Comparison of ENCODE assay signal across 10 mouse cellular contexts in the genomic region with DNA sequence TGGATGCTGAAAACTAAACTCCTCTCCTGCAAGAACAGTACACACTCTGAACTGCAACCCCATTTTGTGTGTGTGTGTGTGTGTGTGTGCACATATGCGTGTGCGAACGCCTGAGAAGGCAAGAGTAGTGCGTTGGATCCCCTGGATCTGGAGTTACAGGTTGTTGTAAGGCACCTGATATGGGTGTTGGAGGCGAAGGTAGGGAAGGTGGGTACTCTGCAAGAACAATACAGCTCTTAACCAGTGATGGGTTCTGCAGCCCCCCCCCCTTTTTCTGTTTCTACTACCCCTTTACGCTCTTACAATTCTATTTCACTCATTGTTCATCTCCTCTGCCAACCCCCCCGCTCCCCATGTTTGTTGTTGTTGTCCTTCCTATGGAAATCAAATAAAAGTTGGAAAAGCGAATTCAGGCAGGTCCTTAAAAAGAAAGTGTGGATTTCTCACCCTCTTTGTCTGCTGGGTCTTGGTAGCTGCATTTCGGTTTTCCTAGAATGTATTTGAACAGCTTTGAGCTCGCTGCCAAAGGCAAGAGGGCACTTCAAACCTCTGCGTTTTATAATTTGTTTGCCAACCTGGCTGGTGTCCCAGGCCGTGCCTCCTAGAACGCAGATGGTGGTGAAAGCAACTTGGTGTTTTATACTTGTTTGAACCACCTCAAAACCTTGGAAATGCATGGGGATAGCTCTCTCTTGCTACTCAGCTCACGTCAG. TPM values are rescaled to one million over a fixed set of nuclear protein-coding genes. Genes with fewer than 3 reads are reported as not detected.
DNase-seq lines count a peak whose midpoint lies in the region; ATAC-seq and TF ChIP-seq lines count a peak whose summit lies in the region.
"Had no signal": no experiment of that assay in that cellular context is flagged by ENCODE, and none has a peak within 500 bp of the region (broad histone marks: within the 10 kb centered on the region; RNA-seq: fewer than 3 reads in every experiment).

No protein-coding gene starts in this region.

- no peak overlapping the region for H3K9ac ChIP-seq in heart, embryonic 12.5 days

- no peaks in the 10 kb centered on the region for H3K36me3 ChIP-seq in heart, embryonic 12.5 days

- no peak for TF ChIP-seq CTCF in lung, adult 2 months (IDR thresholded peaks at IDR 0.05; ENCODE audit: insufficient read depth, low read length)
- no peak for TF ChIP-seq CTCF in gastrocnemius, adult 2 months (IDR thresholded peaks at IDR 0.05)

- DNase-seq in heart, postnatal 36 days: peak; percentile 8 to 9
- peak; percentile 22 for DNase-seq in urinary bladder, postnatal 14 days (ENCODE audit: low spot score)
- no peak for DNase-seq in urinary bladder, adult 2 months (ENCODE audit: low spot score)
- DNase-seq in lung, adult 2 months: peak; percentile 76
- no peak for DNase-seq in gastrocnemius, adult 2 months
- no peak for DNase-seq in spleen, adult 12 weeks (ENCODE audit: low spot score)
- DNase-seq: liver had no signal

- TF ChIP-seq POLR2A in lung, adult 2 months (IDR thresholded peaks at IDR 0.05; ENCODE audit: borderline replicate concordance, extremely low read depth, low read depth, low read length): no peak

- 89% methylated on average over 14 of the region's 14 CpGs for WGBS in heart, embryonic 12.5 days
- 70% methylated on average over 14 of the region's 14 CpGs for WGBS in lung, adult 2 months

- ATAC-seq in heart, embryonic 12.5 days (ENCODE audit: insufficient number of reproducible peaks, low FRiP score): no peak

- H3K27ac ChIP-seq in heart, embryonic 12.5 days (ENCODE audit: poor library complexity, severe bottlenecking): no peak overlapping the region
- no peak overlapping the region for H3K27ac ChIP-seq in gastrocnemius, adult 2 months
- H3K27ac ChIP-seq: kidney, postnatal 0 days had no signal

- H3K4me1 ChIP-seq in heart, embryonic 12.5 days (replicated peaks): peaks cover 12% of the 10 kb centered on the region
- H3K4me1 ChIP-seq in lung, adult 2 months (ENCODE audit: control insufficient read depth, insufficient read depth, low read length): 0 out of 2 replicates have a peak, but pooled peaks cover 2% of the 10 kb centered on the region

- H3K4me3 ChIP-seq in heart, embryonic 12.5 days: no peak overlapping the region
- no peak overlapping the region for H3K4me3 ChIP-seq in lung, adult 2 months (replicated peaks; ENCODE audit: extremely low read depth, low read depth, low read length)
- H3K4me3 ChIP-seq in gastrocnemius, adult 2 months: no peak overlapping the region
- H3K4me3 ChIP-seq: myocyte had no signal

- H3K9me3 ChIP-seq in heart, embryonic 12.5 days (replicated peaks): no peaks in the 10 kb centered on the region

- no peaks in the 10 kb centered on the region for H3K27me3 ChIP-seq in heart, embryonic 12.5 days (replicated peaks)

- no peak overlapping the region for H3K4me2 ChIP-seq in heart, embryonic 12.5 days

- intact Hi-C loops in heart, postnatal 36 days (cut with DNase I): no loop called here
- intact Hi-C loops in gastrocnemius, adult 2 months (cut with DNase I): no loop called here

RNA-seq across cellular contexts. Expression of gene Cachd1, which starts 24.4 kb away (rescaled TPM):
- total RNA-seq in heart, postnatal 36 days (2021): 1 to 10 TPM; 3.5 to 4.8 TPM
- polyA plus RNA-seq in heart, embryonic 12.5 days (2016; fragmentation: Nextera tagmentation; extraction: Ambion mirVana): 11.5 and 12.5 TPM in 2 replicates
- polyA plus RNA-seq in urinary bladder, adult 2 months (2012; rRNA removed): 20.5 and 22.2 TPM in 2 replicates
- 41.8 and 43.1 TPM in 2 replicates for polyA plus RNA-seq in lung, adult 2 months (2012; rRNA removed)
- total RNA-seq in gastrocnemius, adult 2 months (2021): 1 to 10 TPM; 2.6 to 4.2 TPM

Comparison
In these comparisons a context has a peak if more than half of its experiments do, and no peak if none do; other contexts are left out.
1. DNase-seq: peak in heart, postnatal 36 days (2 of 2), urinary bladder, postnatal 14 days (single experiment) and lung, adult 2 months (single experiment); none in urinary bladder, adult 2 months (single experiment), gastrocnemius, adult 2 months (single experiment) and spleen, adult 12 weeks (single experiment).